Mouse (Mus musculus) midbrain, embryonic 14.5 days (tissue): ENCODE data around the gene Calhm6. TPM values are rescaled to one million over a fixed set of nuclear protein-coding genes. Genes with fewer than 3 reads are reported as not detected.

ENCODE experiments used
- ATAC-seq: fragments of 200-750 bp; cut with Nextera tagmentation; 2 replicates; pipeline ENCODE4 v1.8.0; 2017; ENCODE audit warnings: moderate number of reproducible peaks, moderate library complexity; ENCODE audit not compliant: low FRiP score, low TSS enrichment
- DNase-seq: peaks from one replicate; pipeline ENCODE4 v3.0.0-alpha.2; 2015
- H3K27ac ChIP-seq: fragments of 300-500 bp; sonication (generic); replicated peaks from 2 replicates; pipeline ENCODE4 v1.5.1; 2014; ENCODE audit warnings: mild to moderate bottlenecking, low read depth, low read length, moderate library complexity
- H3K27me3 ChIP-seq: fragments of 300-500 bp; sonication (generic); 2 replicates; pipeline ENCODE4 v1.6.1; 2014; ENCODE audit warnings: low read length, control low read depth, mixed read lengths; ENCODE audit not compliant: control insufficient read depth, insufficient read depth
- H3K36me3 ChIP-seq: fragments of 300-500 bp; sonication (generic); 2 replicates; pipeline ENCODE4 v1.6.1; 2014; ENCODE audit warnings: low read length, control low read depth; ENCODE audit not compliant: control insufficient read depth, insufficient read depth
- H3K4me1 ChIP-seq: fragments of 300-500 bp; sonication (generic); 2 replicates; pipeline ENCODE4 v1.6.1; 2014; ENCODE audit warnings: mild to moderate bottlenecking, antibody characterized with exemption, low read length, control low read depth; ENCODE audit not compliant: control insufficient read depth, insufficient read depth
- H3K4me2 ChIP-seq: fragments of 300-500 bp; sonication (generic); 2 replicates; pipeline ENCODE4 v1.6.1; 2014; ENCODE audit warnings: mild to moderate bottlenecking, low read length, moderate library complexity
- H3K4me3 ChIP-seq: fragments of 300-500 bp; sonication (generic); replicated peaks from 2 replicates; pipeline ENCODE4 v1.5.1; 2014; ENCODE audit warnings: low read depth, low read length
- H3K9ac ChIP-seq: fragments of 300-500 bp; sonication (generic); replicated peaks from 2 replicates; pipeline ENCODE4 v1.6.1; 2014; ENCODE audit warnings: mild to moderate bottlenecking, low read length, moderate library complexity
- H3K9me3 ChIP-seq: fragments of 300-500 bp; sonication (generic); 2 replicates; pipeline ENCODE4 v1.6.1; 2016; ENCODE audit warnings: low read length, control low read depth, mixed read lengths; ENCODE audit not compliant: control insufficient read depth
- WGBS: fragments of 180-500 bp; shearing (Covaris S2); extraction: QIAGEN DNeasy Blood & Tissue Kit; methylation state at CpG from one replicate; pipeline ENCODE4 v1.1.7; 2014; 5-methylcytosine and 5-hydroxymethylcytosine counted together
- polyA plus RNA-seq: library from polyadenylated mRNA; unstranded; fragments of >200 nt; fragmentation: Nextera tagmentation; extraction: Ambion mirVana; gene quantifications from 2 replicates; pipeline ENCODE4 v1.2.1, GENCODE M21; 2014

Gene Calhm6
- polyA plus RNA-seq, 1 experiment from 2014 or later, result 1.0 TPM

DNA sequence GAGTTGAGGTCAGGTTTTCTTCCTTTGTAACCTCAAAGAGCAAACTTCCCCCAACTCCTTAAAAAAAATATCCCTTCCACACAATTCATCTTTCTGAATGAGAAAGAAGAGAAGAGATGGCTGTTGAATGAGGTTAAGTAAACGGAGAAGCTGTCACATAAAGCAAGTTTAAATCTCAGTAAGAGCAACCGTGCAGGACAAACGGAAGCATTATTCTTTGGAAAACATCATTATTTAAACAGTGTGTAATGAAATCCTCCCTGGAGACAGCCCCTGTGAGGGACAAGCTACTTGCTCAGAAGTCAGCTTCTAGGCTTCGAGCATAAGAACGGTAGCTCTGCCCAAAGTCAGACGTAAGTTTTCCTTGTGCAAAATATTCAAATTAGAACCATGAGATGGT, 22.7 kb upstream of the Calhm6 start:
- no peak overlapping the region for H3K4me3 ChIP-seq
- no peaks in the 10 kb centered on the region for H3K36me3 ChIP-seq
- no peaks in the 10 kb centered on the region for H3K9me3 ChIP-seq
- ATAC-seq (no peak), DNase-seq (no peak)
- H3K27ac ChIP-seq, result no peak overlapping the region
- H3K4me2 ChIP-seq, result no peak overlapping the region
- H3K4me1 ChIP-seq, result no peaks in the 10 kb centered on the region
- no peak overlapping the region for H3K9ac ChIP-seq
- 53% methylated on average over 6 of the region's 6 CpGs for WGBS
- H3K27me3 ChIP-seq, result no peaks in the 10 kb centered on the region

DNA sequence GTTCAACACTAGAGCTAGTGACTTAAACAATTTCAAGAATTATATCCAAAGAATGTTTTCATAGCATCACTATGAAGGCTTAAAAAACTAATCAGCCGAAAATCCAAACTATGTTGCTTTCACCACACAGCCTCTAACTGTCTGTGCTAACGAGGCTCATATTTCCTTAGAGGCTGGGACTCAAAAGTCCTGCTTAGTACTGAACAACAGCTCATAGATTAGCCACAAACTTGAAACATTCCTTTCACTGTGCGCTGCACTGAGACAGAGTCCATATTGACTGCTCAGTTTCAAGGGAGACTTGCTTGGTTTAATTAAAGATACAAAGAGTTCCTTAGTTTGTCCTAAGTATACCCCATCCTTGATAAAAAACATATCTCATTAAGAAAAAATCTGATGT, 22.0 kb upstream of the Calhm6 start:
- ATAC-seq, result no peak
- WGBS, result 81% methylated on average over 3 of the region's 3 CpGs

DNA sequence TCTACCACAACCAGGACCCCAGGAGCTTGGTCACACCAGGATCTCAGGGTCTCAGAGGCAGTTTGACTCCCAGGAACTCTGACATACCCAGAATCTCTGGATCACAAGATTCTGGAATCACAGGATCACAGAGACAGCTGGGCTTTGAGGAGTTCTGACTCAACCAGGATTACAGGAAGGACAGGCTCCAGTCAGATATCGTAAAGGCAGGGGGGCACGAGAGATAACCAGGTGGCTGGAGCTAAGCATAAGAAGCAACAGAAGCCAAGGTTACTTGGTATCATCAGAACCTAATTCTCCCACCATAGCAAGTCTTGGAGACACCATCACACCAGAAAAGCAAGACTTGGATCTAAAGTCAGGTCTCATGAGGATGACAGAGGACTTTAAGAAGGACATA, 13.9 kb upstream of the Calhm6 start:
- Histone ChIP-seq H3K4me2 (no peak overlapping the region), H3K4me3 (no peak overlapping the region), H3K27ac (no peak overlapping the region), H3K9ac (no peak overlapping the region), H3K4me1 (no peaks in the 10 kb centered on the region), H3K27me3 (no peaks in the 10 kb centered on the region), H3K36me3 (no peaks in the 10 kb centered on the region), H3K9me3 (peaks cover 4% of the 10 kb centered on the region; the same call in 1 of the 2 replicates)
- 96% methylated on average over 2 of the region's 2 CpGs for WGBS
- ATAC-seq (no peak), DNase-seq (no peak)

More for the DNA sequence above, 22.0 kb upstream of the Calhm6 start:
- Histone ChIP-seq H3K27ac (no peak overlapping the region), H3K9me3 (no peaks in the 10 kb centered on the region), H3K9ac (no peak overlapping the region), H3K4me1 (no peaks in the 10 kb centered on the region), H3K4me3 (no peak overlapping the region), H3K4me2 (no peak overlapping the region), H3K27me3 (no peaks in the 10 kb centered on the region), H3K36me3 (no peaks in the 10 kb centered on the region)
- DNase-seq, result no peak

DNA sequence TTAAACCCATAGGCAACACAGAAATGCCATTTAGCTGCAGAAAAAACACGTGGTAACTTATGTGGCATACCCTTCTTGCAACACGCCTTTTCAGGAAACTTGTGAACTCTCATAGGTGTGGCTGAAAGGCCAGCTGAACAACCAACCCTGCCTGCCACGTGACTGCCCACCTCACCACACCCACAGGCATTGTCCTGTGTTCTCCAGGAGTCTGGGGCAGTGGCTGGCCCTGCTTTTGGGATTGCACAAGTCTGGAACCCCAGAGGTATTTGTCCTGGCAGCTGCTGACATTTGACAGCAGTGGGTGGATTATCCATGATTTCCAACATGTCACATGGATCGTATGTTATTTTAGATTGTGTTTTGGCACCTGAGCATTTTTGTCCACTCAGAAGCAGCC, 12.0 kb upstream of the Calhm6 start:
- H3K4me3 ChIP-seq, result no peak overlapping the region
- no peak for DNase-seq
- no peaks in the 10 kb centered on the region for H3K4me1 ChIP-seq
- H3K27ac ChIP-seq, result no peak overlapping the region
- H3K9ac ChIP-seq, result no peak overlapping the region
- H3K27me3 ChIP-seq, result no peaks in the 10 kb centered on the region
- 77% methylated on average over 4 of the region's 4 CpGs for WGBS
- no peak overlapping the region for H3K4me2 ChIP-seq
- peaks cover 4% of the 10 kb centered on the region; the same call in 1 of the 2 replicates for H3K9me3 ChIP-seq
- ATAC-seq, result no peak
- no peaks in the 10 kb centered on the region for H3K36me3 ChIP-seq

DNA sequence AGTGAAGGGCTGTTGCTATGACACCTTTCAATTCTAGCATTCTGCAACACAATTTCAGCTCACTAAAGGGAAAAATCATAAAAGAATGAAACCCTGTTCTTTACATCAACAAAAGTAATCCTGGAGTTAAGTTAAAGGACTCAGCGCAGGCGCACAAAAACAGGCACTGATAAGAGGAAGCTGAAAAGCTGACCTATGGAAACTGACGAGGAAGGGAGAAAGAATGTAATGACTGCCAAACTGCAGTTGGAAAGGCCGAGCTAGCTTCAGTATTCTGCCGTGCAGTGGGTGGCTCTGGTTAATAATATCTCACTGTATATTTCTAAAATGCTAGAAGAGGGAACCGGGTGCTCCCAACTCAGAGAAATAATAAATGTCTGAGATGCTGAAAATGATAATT, 10.2 kb upstream of the Calhm6 start:
- no peaks in the 10 kb centered on the region for H3K27me3 ChIP-seq
- no peak overlapping the region for H3K4me2 ChIP-seq
- no peaks in the 10 kb centered on the region for H3K9me3 ChIP-seq
- H3K36me3 ChIP-seq, result no peaks in the 10 kb centered on the region
- H3K4me1 ChIP-seq, result no peaks in the 10 kb centered on the region
- H3K27ac ChIP-seq, result no peak overlapping the region
- no peak for DNase-seq
- 64% methylated on average over 6 of the region's 6 CpGs for WGBS
- ATAC-seq, result no peak
- no peak overlapping the region for H3K4me3 ChIP-seq
- H3K9ac ChIP-seq, result no peak overlapping the region

DNA sequence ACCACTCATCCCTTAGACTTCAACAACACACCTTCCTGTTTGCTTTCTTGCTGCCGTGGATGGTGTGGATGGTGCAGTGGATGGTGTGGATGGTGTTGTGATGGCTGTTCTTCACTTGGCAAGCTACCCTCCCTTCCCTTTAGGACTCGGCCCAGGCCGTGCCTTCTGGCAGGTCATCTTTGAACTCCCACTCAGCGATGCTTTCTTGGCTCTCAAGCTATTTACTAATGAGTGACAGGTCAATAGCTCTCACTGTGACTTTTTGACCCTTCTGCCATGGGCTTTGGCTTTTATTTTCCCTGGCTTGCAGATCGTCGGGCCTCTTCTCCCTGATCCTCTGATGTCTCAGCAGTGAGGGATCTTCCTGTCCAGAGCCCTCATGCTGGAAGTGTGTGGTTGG, 8.6 kb upstream of the Calhm6 start:
- Histone ChIP-seq H3K27ac (no peak overlapping the region), H3K9ac (no peak overlapping the region), H3K9me3 (no peaks in the 10 kb centered on the region), H3K36me3 (no peaks in the 10 kb centered on the region), H3K4me3 (no peak overlapping the region), H3K4me1 (no peaks in the 10 kb centered on the region), H3K27me3 (no peaks in the 10 kb centered on the region), H3K4me2 (no peak overlapping the region)
- DNase-seq (no peak), ATAC-seq (no peak)
- WGBS, result 9% methylated on average over 6 of the region's 6 CpGs

DNA sequence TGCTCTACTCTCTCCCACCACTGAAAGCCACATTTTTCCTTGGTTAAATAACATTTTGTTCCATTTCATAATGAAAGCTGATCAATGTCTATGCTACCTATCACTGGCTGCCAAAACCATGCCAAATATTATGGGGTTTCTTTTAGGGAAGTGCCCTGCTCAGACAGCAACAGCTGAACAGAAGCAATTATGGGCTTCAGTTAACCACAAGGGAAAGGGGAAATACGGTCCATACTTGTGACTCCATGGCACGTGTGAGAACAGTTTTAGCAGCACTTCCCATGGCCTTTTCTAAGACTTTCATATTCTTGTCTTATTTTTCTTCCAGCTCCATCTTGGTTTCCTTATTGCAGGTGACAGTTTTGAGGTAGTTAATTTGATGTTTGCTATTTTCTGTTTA, 3.6 kb upstream of the Calhm6 start:
- no peak for DNase-seq
- no peak overlapping the region for H3K4me3 ChIP-seq
- H3K27me3 ChIP-seq, result no peaks in the 10 kb centered on the region
- H3K36me3 ChIP-seq, result no peaks in the 10 kb centered on the region
- no peak overlapping the region for H3K4me2 ChIP-seq
- no peak for ATAC-seq
- H3K9ac ChIP-seq, result no peak overlapping the region
- no peaks in the 10 kb centered on the region for H3K4me1 ChIP-seq
- no peaks in the 10 kb centered on the region for H3K9me3 ChIP-seq
- H3K27ac ChIP-seq, result no peak overlapping the region
- 89% methylated on average over 2 of the region's 2 CpGs for WGBS

DNA sequence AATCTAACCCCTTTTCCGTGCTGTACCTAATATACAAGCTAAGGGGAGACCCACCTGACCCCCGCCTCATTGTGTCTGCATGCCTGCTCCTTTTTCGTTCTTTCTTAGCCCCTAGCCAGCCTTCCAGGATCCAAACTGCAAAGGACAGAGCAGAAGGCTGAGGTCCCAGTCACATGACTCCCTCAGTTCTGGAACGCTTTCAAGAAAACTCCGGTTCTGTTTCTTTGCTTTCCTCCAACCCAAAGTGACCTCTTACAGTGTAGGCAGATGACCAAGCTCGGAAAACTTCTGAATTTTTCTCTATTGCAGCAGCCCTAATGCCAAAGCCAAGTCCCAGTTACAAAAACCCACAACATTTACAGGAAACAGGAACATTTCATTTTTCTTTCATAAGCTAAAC, 607 bp upstream of the Calhm6 start:
- DNase-seq (no peak), ATAC-seq (no peak)
- Histone ChIP-seq H3K9ac (no peak overlapping the region), H3K27me3 (no peaks in the 10 kb centered on the region), H3K9me3 (no peaks in the 10 kb centered on the region), H3K4me2 (no peak overlapping the region), H3K4me1 (no peaks in the 10 kb centered on the region), H3K36me3 (no peaks in the 10 kb centered on the region), H3K4me3 (no peak overlapping the region), H3K27ac (no peak overlapping the region)
- 83% methylated on average over 6 of the region's 6 CpGs for WGBS

DNA sequence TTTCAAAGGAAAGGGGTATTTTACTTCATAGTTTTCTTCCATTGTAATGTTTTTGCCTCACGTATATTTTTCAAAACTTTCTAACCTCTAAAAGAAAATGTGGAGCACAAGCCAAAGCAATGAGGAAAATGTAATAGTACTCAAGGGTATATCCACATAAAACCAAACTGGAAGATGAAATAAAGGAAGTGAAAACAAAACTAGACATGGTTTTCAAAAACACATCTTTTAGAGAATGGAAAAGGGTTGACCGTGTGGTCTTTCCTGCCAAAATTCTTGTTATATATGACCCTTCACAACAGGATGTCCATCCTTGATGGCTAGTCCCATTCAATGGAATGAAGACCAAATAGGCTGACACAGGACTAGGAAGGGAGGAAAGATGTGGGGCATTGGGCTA, 9.4 kb downstream of the Calhm6 start:
- WGBS, result 90% methylated on average over 2 of the region's 2 CpGs
- Histone ChIP-seq H3K9ac (no peak overlapping the region), H3K4me3 (no peak overlapping the region), H3K4me2 (no peak overlapping the region), H3K4me1 (no peaks in the 10 kb centered on the region), H3K9me3 (no peaks in the 10 kb centered on the region), H3K27me3 (no peaks in the 10 kb centered on the region), H3K27ac (no peak overlapping the region), H3K36me3 (no peaks in the 10 kb centered on the region)
- ATAC-seq (no peak), DNase-seq (no peak)
